Mouse (Mus musculus) lung, postnatal 0 days (tissue): ENCODE results near the gene Prkce. TPM values are rescaled to one million over a fixed set of nuclear protein-coding genes. Genes with fewer than 3 reads are reported as not detected.

Experiments used
- ATAC-seq: fragments of 200-750 bp; cut with Nextera tagmentation; 2 replicates; pipeline ENCODE4 v1.8.0; 2017; ENCODE audit warnings: moderate library complexity
- DNase-seq: peaks from one replicate; pipeline ENCODE4 v3.0.0-alpha.2; 2016; ENCODE audit warnings: low spot score
- H3K27ac ChIP-seq: fragments of 300-500 bp; sonication (generic); 2 replicates; pipeline ENCODE4 v1.5.1; 2014; ENCODE audit warnings: antibody characterized with exemption, mild to moderate bottlenecking, low read length, mixed read lengths
- H3K27me3 ChIP-seq: fragments of 300-500 bp; sonication (generic); replicated peaks from 2 replicates; pipeline ENCODE4 v1.6.1; 2014; ENCODE audit warnings: low read length, mixed read lengths; ENCODE audit not compliant: insufficient read depth
- H3K36me3 ChIP-seq: fragments of 300-500 bp; sonication (generic); 2 replicates; pipeline ENCODE4 v1.6.1; 2014; ENCODE audit warnings: low read length, mixed read lengths; ENCODE audit not compliant: insufficient read depth
- H3K4me1 ChIP-seq: fragments of 300-500 bp; sonication (generic); 2 replicates; pipeline ENCODE4 v1.6.1; 2014; ENCODE audit warnings: antibody characterized with exemption, low read depth, low read length, mixed read lengths; ENCODE audit not compliant: insufficient read depth
- H3K4me2 ChIP-seq: fragments of 300-500 bp; sonication (generic); replicated peaks from 2 replicates; pipeline ENCODE4 v1.6.1; 2014; ENCODE audit warnings: low read depth, mild to moderate bottlenecking, low read length, moderate library complexity, mixed read lengths
- H3K4me3 ChIP-seq: fragments of 300-500 bp; sonication (generic); 2 replicates; pipeline ENCODE4 v1.5.1; 2014; ENCODE audit warnings: low read depth, low read length
- H3K9ac ChIP-seq: fragments of 300-500 bp; sonication (generic); replicated peaks from 2 replicates; pipeline ENCODE4 v1.6.1; 2014; ENCODE audit warnings: low read depth, mild to moderate bottlenecking
- H3K9me3 ChIP-seq: fragments of 300-500 bp; sonication (generic); 2 replicates; pipeline ENCODE4 v1.6.1; 2016; ENCODE audit warnings: low read length, mixed read lengths
- CTCF ChIP-seq: IDR thresholded peaks from 2 replicates; pipeline ENCODE4 v1.5.1; 2016; ENCODE audit warnings: antibody characterized with exemption, mild to moderate bottlenecking
- EP300 ChIP-seq: IDR thresholded peaks from 2 replicates; pipeline ENCODE4 v1.6.1; 2016; ENCODE audit warnings: antibody characterized with exemption, mild to moderate bottlenecking, control low read depth
- WGBS: fragments of 180-500 bp; shearing (Covaris S2); extraction: QIAGEN DNeasy Blood & Tissue Kit; methylation state at CpG from one replicate; pipeline ENCODE4 v1.1.7; 2014; 5-methylcytosine and 5-hydroxymethylcytosine counted together
- polyA plus RNA-seq: library from polyadenylated mRNA; unstranded; fragments of >200 nt; fragmentation: Nextera tagmentation; extraction: Ambion mirVana; gene quantifications from 2 replicates; pipeline ENCODE4 v1.2.1, GENCODE M21; 2015

Gene Prkce
- polyA plus RNA-seq, 1 experiment from 2014 or later = 10.6 TPM

DNA sequence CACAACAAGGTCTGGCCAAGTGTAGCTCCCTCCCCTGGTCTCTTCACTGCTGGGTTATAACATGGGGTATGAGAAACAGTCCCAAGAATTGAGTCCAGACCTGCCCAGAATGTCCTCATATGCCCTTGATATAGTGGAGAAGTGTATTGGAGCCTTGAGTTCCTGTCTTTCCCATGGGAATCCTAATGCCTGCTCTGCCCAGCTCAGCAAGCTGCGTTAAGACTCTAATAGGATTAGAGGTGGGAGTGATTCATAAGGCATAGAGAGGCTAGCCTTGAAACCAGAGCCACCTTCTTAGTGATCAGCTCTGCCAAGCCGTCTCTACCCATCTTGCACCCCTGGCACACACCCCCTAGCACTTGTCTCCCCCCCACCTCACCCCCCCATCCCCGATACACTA lies 455.3 kb downstream of the Prkce start:
- H3K4me2 ChIP-seq = no peak overlapping the region
- DNase-seq (no peak), ATAC-seq (no peak)
- no peak overlapping the region for H3K27ac ChIP-seq
- no peaks in the 10 kb centered on the region for H3K27me3 ChIP-seq
- H3K36me3 ChIP-seq = no peaks in the 10 kb centered on the region
- H3K9ac ChIP-seq = no peak overlapping the region
- H3K9me3 ChIP-seq = no peaks in the 10 kb centered on the region
- H3K4me3 ChIP-seq = no peak overlapping the region
- no peaks in the 10 kb centered on the region for H3K4me1 ChIP-seq
- 92% methylated on average over 3 of the region's 3 CpGs for WGBS
- no peak for TF ChIP-seq CTCF
- TF ChIP-seq EP300 = no peak

DNA sequence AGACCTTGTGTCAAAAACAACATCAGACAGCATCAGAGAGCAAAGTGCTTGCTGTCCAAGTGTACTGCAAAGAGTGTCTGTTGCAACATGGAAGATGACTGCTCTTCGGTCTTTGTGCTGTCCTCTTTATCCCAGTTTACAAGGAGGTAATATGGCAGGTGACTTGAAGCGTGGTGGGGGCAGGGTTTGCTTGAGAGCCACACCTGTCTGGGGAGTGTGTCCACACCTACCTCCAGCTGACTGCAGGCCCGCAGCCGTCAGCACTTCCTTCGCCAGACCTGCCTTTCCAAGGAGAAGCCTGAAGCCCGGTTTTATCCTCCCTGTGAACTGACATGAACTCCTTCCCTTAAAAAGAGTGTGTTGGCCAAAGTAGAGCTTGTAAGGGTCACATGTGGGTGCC lies 458.9 kb downstream of the Prkce start:
- TF ChIP-seq EP300 = no peak
- ATAC-seq (no peak), DNase-seq (no peak)
- WGBS = 74% methylated on average over 6 of the region's 6 CpGs
- Histone ChIP-seq H3K9ac (no peak overlapping the region), H3K4me2 (no peak overlapping the region), H3K27ac (no peak overlapping the region), H3K27me3 (no peaks in the 10 kb centered on the region), H3K36me3 (no peaks in the 10 kb centered on the region), H3K4me1 (no peaks in the 10 kb centered on the region), H3K9me3 (no peaks in the 10 kb centered on the region), H3K4me3 (no peak overlapping the region)

DNA sequence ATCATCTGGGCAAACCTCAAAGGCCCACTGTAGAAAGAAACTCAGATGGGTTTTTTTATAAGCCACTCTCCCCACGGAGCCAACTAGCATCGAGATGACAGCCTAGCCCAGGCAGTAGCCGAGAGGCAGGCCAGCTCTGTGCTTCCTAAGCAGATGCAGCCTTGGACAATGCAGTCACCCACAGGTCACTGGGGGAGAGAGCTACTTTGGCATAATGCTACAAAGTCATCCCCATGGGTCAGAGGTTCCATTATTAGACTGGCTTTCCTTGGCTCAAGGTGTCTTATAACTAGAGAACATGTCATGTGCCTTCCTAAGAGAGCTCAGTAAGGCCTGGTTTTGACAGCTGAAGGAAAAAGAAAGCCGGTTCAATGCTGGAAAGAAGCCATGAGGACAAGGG lies 465.5 kb downstream of the Prkce start:
- Histone ChIP-seq H3K4me1 (no peaks in the 10 kb centered on the region), H3K27me3 (no peaks in the 10 kb centered on the region), H3K4me2 (no peak overlapping the region), H3K36me3 (no peaks in the 10 kb centered on the region; the same call in 1 of the 2 replicates), H3K9ac (no peak overlapping the region), H3K4me3 (no peak overlapping the region), H3K9me3 (no peaks in the 10 kb centered on the region), H3K27ac (no peak overlapping the region)
- TF ChIP-seq EP300 (no peak), CTCF (no peak)
- WGBS = 66% methylated on average over 4 of the region's 4 CpGs
- DNase-seq (no peak), ATAC-seq (no peak)

DNA sequence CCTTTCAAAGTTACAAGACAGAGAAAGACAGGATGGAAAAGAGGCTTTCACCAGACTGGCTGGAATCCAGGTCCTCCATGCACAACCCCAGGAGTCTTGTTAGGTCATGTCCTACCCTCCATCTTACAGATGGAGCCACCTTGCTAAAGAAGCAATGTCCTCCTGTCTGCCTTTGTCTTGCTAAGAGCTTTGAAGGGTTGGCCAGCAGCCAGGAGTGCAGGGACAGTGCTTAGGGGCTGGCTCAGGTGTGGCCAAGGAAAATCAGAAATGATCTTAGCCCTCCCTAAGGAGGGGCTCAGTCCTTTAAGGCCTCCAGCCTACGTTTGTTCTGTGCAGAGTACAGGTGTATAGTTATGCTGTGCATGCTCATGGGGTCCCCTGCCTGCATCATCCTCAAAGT lies 469.7 kb downstream of the Prkce start:
- Histone ChIP-seq H3K4me2 (no peak overlapping the region), H3K9me3 (no peaks in the 10 kb centered on the region), H3K4me3 (no peak overlapping the region), H3K27ac (no peak overlapping the region), H3K4me1 (no peaks in the 10 kb centered on the region), H3K9ac (no peak overlapping the region), H3K27me3 (no peaks in the 10 kb centered on the region), H3K36me3 (no peaks in the 10 kb centered on the region; the same call in 1 of the 2 replicates)
- 58% methylated on average over 1 of the region's 1 CpGs for WGBS
- no peak for DNase-seq
- TF ChIP-seq EP300 = no peak
- no peak for TF ChIP-seq CTCF
- ATAC-seq = no peak

DNA sequence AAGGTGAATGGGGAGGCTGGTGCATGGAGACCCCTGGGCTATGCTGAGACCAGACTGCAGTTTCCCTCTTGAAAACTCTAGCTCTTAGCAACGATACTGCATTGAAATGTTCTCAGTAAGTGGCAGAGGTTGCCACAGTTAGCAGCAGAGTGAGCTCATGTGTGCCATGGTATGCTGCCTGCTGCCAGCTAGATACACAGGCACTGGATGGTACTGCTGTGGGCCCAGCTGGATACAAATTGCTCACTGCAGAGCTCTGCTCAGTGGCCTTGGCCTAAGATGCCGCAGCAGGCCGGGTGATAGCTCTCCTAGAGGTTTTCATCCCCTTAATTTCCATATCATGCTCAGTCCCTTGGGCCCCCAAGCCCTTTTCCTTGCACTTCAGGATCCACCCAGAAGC lies 471.7 kb downstream of the Prkce start:
- 86% methylated on average over 3 of the region's 3 CpGs for WGBS
- H3K4me3 ChIP-seq = no peak overlapping the region
- no peak for DNase-seq
- TF ChIP-seq CTCF (no peak), EP300 (no peak)
- H3K4me1 ChIP-seq = no peaks in the 10 kb centered on the region
- H3K27ac ChIP-seq = no peak overlapping the region
- no peaks in the 10 kb centered on the region for H3K27me3 ChIP-seq
- no peak overlapping the region for H3K4me2 ChIP-seq
- no peak overlapping the region for H3K9ac ChIP-seq
- H3K9me3 ChIP-seq = no peaks in the 10 kb centered on the region
- no peaks in the 10 kb centered on the region for H3K36me3 ChIP-seq
- no peak for ATAC-seq

DNA sequence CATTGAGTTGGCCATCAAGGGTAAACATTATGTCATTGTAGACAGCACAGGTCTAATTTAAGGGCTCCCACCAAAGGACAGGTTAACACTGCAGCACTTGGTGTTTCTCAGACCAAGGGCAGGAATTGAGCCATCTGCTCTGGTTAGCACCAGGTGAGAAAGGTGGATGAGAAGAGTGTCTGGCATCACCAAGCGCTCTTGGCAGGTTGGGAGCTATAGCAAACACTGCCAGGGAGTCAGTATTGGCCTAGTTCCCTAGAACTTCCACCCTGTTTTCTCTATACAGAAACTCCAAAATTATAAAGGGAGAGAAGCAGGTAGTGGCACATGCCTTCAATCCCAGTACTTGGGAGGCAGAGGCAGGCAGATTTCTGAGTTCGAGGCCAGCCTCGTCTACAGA lies 479.6 kb downstream of the Prkce start:
- DNase-seq (no peak), ATAC-seq (no peak)
- Histone ChIP-seq H3K36me3 (no peaks in the 10 kb centered on the region), H3K9me3 (no peaks in the 10 kb centered on the region), H3K4me2 (no peak overlapping the region), H3K27me3 (no peaks in the 10 kb centered on the region), H3K4me3 (no peak overlapping the region), H3K9ac (no peak overlapping the region), H3K27ac (no peak overlapping the region), H3K4me1 (no peaks in the 10 kb centered on the region)
- WGBS = 99% methylated on average over 3 of the region's 3 CpGs
- TF ChIP-seq EP300 (no peak), CTCF (no peak)

DNA sequence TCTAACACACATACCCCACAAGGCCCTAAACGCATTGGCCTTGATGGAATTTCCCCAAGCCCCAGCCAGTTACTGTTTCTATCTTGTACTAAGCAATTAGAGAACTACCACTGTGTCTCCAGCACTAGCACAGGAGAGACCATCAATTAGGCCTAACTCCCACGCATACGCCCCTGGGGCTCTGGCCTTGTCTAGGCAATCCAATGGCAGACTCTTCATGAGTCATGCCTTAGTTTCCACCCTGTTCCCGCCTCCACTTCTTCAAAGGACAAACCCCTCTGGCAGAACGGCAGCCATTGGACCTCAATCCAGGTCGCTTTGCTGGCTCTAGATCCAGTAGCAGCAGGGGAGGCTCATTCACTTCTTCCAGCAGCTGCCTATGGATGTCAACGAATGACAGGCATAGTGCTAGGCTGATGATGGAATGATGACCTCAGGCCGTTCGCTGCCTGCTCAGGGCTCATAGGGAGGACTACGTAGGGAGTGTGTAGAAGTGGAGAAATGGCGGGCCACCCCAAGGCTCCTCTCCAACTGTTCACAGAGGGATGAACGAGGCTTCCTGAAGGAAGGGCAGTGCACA lies 481.4 kb downstream of the Prkce start:
- no peaks in the 10 kb centered on the region for H3K9me3 ChIP-seq

More for the DNA sequence above, 481.4 kb downstream of the Prkce start:
- WGBS = 87% methylated on average over 12 of the region's 12 CpGs
- Histone ChIP-seq H3K4me1 (no peaks in the 10 kb centered on the region), H3K27ac (no peak overlapping the region), H3K9ac (no peak overlapping the region), H3K27me3 (no peaks in the 10 kb centered on the region), H3K4me3 (no peak overlapping the region), H3K36me3 (no peaks in the 10 kb centered on the region), H3K4me2 (no peak overlapping the region)
- DNase-seq = no peak
- ATAC-seq = no peak
- no peak for TF ChIP-seq CTCF
- TF ChIP-seq EP300 = no peak
